Mouse (Mus musculus) gastrocnemius, adult 2 months (tissue): Measurements from ENCODE around the gene Myo19. TPM values are rescaled to one million over a fixed set of nuclear protein-coding genes. Genes with fewer than 3 reads are reported as not detected.

Experiments
- DNase-seq: peaks from one replicate; pipeline ENCODE4 v3.0.0; 2022
- H3K27ac ChIP-seq: fragments of 200-600 bp; 2 replicates; pipeline ENCODE4 v1.8.1; 2022; ENCODE audit warnings: mild to moderate bottlenecking
- H3K4me3 ChIP-seq: fragments of 200-600 bp; 2 replicates; pipeline ENCODE4 v1.8.1; 2022; ENCODE audit warnings: mild to moderate bottlenecking, moderate library complexity
- CTCF ChIP-seq: fragments of 200-600 bp; IDR thresholded peaks from 2 replicates; pipeline ENCODE4 v1.8.1; 2022; ENCODE audit warnings: antibody characterized with exemption, mild to moderate bottlenecking, moderate library complexity
- intact Hi-C: fragments of 180-260 bp; cut with DNase I; formaldehyde crosslinking; loops from one replicate; pipeline ENCODE4 v1.15.1; 2025
- microRNA-seq: library from miRNA; unstranded; fragments of <30 nt; microRNA quantifications from one replicate; pipeline ENCODE4 v1.2.0, GENCODE M21; 2021
- total RNA-seq, 2 experiments: library from RNA; stranded (reverse); gene quantifications; 2 replicates each; pipeline ENCODE4 v1.2.3; 2021

The Myo19 gene
- total RNA-seq, 2 experiments from 2014 or later = 3.1 to 4.6 TPM

DNA sequence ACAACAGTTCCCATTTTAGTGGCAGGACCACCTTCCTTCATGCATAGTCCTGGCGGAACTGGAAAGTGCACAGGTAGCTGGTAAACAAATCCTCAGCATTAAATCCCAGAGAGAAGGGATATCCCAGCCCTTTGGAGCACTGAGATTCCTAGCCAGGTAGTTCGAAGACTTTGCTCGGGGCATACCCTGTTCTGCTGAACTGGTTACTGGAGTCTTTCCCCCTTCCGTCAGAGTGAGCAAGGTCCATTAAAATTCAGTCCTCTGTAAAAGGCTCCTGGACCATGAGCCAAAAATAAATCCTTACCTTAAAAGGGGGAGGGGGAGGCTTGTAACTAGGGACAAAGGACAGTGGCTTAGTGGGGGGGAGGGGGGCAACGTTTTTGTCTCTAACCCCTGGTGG lies 79.2 kb downstream of the Myo19 start:
- TF ChIP-seq CTCF = no peak
- Histone ChIP-seq H3K27ac (peak overlapping the region; percentile 65), H3K4me3 (peak overlapping the region; percentile 71)
- intact Hi-C loops = no loop called here
- no peak for DNase-seq

DNA sequence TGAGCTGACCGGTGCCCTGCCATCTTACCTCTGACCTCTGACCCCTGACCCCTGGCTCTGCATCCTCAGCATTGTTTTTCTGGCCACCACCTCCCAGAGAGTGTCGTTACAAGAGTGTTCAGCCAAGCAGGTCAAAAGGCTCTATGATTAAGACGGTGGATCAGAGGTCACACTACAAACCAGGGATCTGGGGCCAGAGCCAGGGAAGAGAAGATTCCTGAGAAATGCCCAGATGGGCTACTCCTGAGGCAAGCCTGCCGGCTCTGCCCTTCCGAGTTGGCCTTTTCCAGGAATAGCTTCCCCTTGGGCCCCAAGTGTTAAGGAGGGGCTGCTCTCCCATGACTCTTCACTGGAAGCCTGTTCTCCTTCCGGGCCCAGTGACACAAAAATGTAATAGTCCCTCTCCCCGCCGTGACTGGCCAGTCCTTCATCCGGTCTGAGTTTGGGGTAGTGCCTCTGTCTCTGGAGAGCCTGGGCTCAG lies 79.8 kb downstream of the Myo19 start:
- intact Hi-C loops = no loop called here
- H3K27ac ChIP-seq = peak overlapping the region; percentile 65
- no peak for TF ChIP-seq CTCF
- H3K4me3 ChIP-seq = peak overlapping the region; percentile 71
- peak; percentile 65 for DNase-seq

GRCm38 (mm10) chr11:84960291-84960690 lies 80.3 kb downstream of the Myo19 start:
- TF ChIP-seq CTCF = no peak
- intact Hi-C loops = no loop called here
- no peak for DNase-seq
- peak overlapping the region; percentile 71 for H3K4me3 ChIP-seq
- peak overlapping the region; percentile 56 for H3K27ac ChIP-seq

DNA sequence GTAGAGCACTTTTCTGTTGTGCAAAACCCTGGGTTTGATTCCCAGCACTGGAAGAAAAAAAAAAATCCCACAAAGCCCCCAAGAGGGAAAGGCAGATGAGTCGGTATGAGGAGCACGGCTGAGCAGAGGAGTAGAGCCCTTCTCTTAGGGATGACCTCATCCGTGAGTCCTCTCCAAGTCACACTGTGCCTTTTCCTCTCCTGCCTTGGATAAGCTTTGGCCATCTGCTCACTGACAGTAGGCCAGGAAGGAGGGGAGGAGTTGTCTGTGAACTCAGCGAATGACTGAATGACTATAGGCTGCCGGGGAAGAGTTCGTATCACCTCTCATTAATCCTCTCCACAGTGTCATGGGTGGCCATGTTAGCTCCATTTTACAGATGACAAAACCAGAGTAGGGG lies 80.8 kb downstream of the Myo19 start:
- Histone ChIP-seq H3K4me3 (no peak overlapping the region), H3K27ac (peak overlapping the region; percentile 56; the same call in 1 of the 2 replicates)
- no peak for TF ChIP-seq CTCF
- DNase-seq = no peak
- intact Hi-C loops = no loop called here

Small RNA genes lying within 50 kb of the gene (microRNA-seq; reads per million reads assigned to microRNA genes)
- gene Gm23564 = not detected

Other genes starting within 250 kb of the Myo19 start
- gene Mrm1, start 60.6 kb upstream of the Myo19 start, total RNA-seq = 1 to 10 TPM; 7.7 to 9.1 TPM
- gene Dhrs11, start 51.2 kb upstream of the Myo19 start, total RNA-seq = 10 to 100 TPM; 34.5 to 36.6 TPM
- gene Ggnbp2, start 9.3 kb upstream of the Myo19 start, total RNA-seq = 10 to 100 TPM; 35.5 to 45.7 TPM
- 1 to 10 TPM; 5.1 to 5.3 TPM for gene Pigw, start 137 bp downstream of the Myo19 start, total RNA-seq
- gene Znhit3, start 36.2 kb downstream of the Myo19 start, total RNA-seq = 10 to 100 TPM; 13.7 to 16.5 TPM
- 10 to 100 TPM; 10.2 to 13.5 TPM for gene Car4, start 77.6 kb downstream of the Myo19 start, total RNA-seq